Mouse (Mus musculus): ENCODE data around the gene Sumf2. TPM values are rescaled to one million over a fixed set of nuclear protein-coding genes. Genes with fewer than 3 reads are reported as not detected.
A peak's percentile ranks its signal among the peaks of the same experiment; 100 is the strongest.

Sumf2 gene
- total and polyA plus RNA-seq, 3 experiments, result 18.8 to 43.2 (median 35.4) TPM

DNA sequence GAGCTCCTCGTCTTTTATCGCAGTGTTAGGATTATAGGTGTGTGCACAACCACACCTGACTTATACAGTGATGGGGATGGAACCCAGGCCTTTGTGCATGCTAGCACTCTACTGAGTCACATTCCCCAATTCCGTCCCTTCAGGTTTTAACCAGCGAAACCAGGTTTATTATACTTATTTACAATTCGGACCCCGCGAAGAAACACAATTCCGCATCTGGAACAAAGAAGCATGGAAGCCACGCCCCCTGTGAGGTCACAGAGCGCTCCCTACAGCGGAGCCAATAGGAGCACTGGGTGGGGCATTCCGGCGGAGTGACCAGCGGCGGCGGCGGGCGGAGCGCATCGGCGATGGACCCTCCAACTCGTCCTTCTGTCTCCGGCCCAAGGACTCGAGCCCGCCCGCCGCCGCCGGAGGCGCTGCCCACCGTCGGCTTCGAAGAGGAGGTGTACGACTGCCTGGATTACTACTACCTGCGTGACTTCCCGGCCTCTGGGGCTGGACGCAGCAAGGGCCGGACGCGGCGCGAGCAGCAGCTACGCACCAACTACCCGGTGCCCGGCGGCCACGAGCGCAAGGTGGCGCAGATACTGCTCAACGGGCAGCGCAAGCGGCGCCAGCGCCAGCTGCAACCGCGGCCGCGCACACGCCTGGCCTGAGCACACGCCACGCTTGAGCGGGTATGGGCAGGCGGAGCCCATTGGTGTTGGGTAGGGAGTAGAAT, 61.6 kb downstream of the Sumf2 start, which contains the start of gene Nupr1l:
Gene Nupr1l, plus strand, starts transcription at position 299 of the 724 bp plus-strand sequence.
- peak; percentile 94 for DNase-seq

DNA sequence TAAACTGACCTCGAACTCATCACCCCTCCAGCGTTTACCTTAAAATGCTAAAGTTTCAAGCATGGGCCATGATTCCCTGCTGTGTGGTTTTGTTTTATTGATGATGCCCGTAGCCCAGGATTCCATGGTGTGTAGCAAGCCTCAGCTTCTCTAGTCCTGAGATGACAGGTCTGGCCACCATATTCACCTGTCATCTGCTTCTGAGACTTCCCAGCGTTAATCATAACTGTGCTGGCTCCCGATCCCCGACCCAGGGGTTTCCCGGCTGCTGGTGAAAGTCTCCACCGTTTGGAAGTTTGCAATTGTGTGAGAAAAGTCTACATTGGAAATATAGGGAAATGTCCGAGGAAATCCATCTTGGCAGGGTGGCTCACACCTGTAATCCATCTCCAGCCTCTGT, 62.4 kb downstream of the Sumf2 start:
- DNase-seq, result no peak

DNA sequence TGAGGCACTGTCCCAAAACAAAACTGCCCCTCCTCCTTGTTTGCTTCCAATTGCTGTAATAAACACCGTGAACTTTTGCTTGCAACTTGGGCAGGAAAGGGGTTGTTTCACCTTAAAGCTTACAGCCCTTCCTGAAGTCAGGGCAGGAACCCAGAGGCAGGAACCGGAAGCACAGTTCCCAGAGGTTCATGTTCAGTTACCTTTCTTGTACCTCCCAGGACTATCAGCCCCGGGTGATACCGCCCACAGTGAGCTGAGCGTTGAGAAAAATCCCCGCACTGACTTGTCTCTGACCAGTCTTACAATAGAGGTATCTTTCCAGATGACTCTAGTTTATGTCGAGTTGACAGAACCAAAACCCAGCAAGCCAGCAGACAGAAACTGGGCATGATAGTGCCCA, 62.8 kb downstream of the Sumf2 start:
- DNase-seq, result no peak

Other genes with a start within 250 kb of the Sumf2 start
- 1 to 10 TPM; 2.5 to 4.1 TPM for gene Zfp11, start 176.9 kb upstream of the Sumf2 start, total RNA-seq (2021)
- 0.89 and 0.94 TPM in 2 replicates for gene Zfp11, start 176.9 kb upstream of the Sumf2 start, polyA plus RNA-seq (2012; rRNA removed)
- under 1 TPM in 1 of 2 experiments, not detected in 1; 0.46 TPM for gene Sept14, start 138.5 kb upstream of the Sumf2 start, total RNA-seq (2021)
- gene Sept14, start 138.5 kb upstream of the Sumf2 start, polyA plus RNA-seq (2012; rRNA removed), result not detected in 2 replicates
- gene Mrps17, start 131.5 kb upstream of the Sumf2 start, total RNA-seq (2021), result 10 to 100 TPM; 88.0 to 94.4 TPM
- 52.1 and 61.4 TPM in 2 replicates for gene Mrps17, start 131.5 kb upstream of the Sumf2 start, polyA plus RNA-seq (2012; rRNA removed)
- gene Nipsnap2, start 121.9 kb upstream of the Sumf2 start, total RNA-seq (2021), result 100 to 1,000 TPM; 121 to 123 TPM
- gene Nipsnap2, start 121.9 kb upstream of the Sumf2 start, polyA plus RNA-seq (2012; rRNA removed), result 35.0 and 44.8 TPM in 2 replicates
- 10 to 100 TPM; 20.8 to 23.4 TPM for gene Psph, start 59.5 kb upstream of the Sumf2 start, total RNA-seq (2021)
- 48.7 and 49.3 TPM in 2 replicates for gene Psph, start 59.5 kb upstream of the Sumf2 start, polyA plus RNA-seq (2012; rRNA removed)
- gene Chchd2, start 40.5 kb downstream of the Sumf2 start, total RNA-seq (2021), result 1,000 to 10,000 TPM in 1 of 2 experiments, 100 to 1,000 TPM in 1; 641 to 1,175 TPM
- 3,805 and 4,399 TPM in 2 replicates for gene Chchd2, start 40.5 kb downstream of the Sumf2 start, polyA plus RNA-seq (2012; rRNA removed)
- 1 to 10 TPM; 2.1 to 2.3 TPM for gene Zbed5, start 48.7 kb downstream of the Sumf2 start, total RNA-seq (2021)
- 1.1 and 2.2 TPM in 2 replicates for gene Zbed5, start 48.7 kb downstream of the Sumf2 start, polyA plus RNA-seq (2012; rRNA removed)
- 1 to 10 TPM; 1.4 to 3.9 TPM for gene Phkg1, start 51.6 kb downstream of the Sumf2 start, total RNA-seq (2021)
- gene Phkg1, start 51.6 kb downstream of the Sumf2 start, polyA plus RNA-seq (2012; rRNA removed), result 1.2 and 2.6 TPM in 2 replicates
- 1 to 10 TPM; 2.8 to 4.4 TPM for gene Nupr1l, start 61.6 kb downstream of the Sumf2 start, total RNA-seq (2021)
- gene Nupr1l, start 61.6 kb downstream of the Sumf2 start, polyA plus RNA-seq (2012; rRNA removed), result 17.3 and 23.6 TPM in 2 replicates
- gene Vkorc1l1, start 95.0 kb downstream of the Sumf2 start, total RNA-seq (2021), result 10 to 100 TPM; 23.0 to 33.8 TPM
- gene Vkorc1l1, start 95.0 kb downstream of the Sumf2 start, polyA plus RNA-seq (2012; rRNA removed), result 9.8 and 10.4 TPM in 2 replicates
- gene Gusb, start 156.1 kb downstream of the Sumf2 start, total RNA-seq (2021), result 10 to 100 TPM; 42.6 to 57.1 TPM
- 35.4 and 41.9 TPM in 2 replicates for gene Gusb, start 156.1 kb downstream of the Sumf2 start, polyA plus RNA-seq (2012; rRNA removed)
- 100 to 1,000 TPM in 1 of 2 experiments, 10 to 100 TPM in 1; 92.5 to 106 TPM for gene Asl, start 182.3 kb downstream of the Sumf2 start, total RNA-seq (2021)
- 74.2 and 115 TPM in 2 replicates for gene Asl, start 182.3 kb downstream of the Sumf2 start, polyA plus RNA-seq (2012; rRNA removed)
- gene Crcp, start 182.3 kb downstream of the Sumf2 start, total RNA-seq (2021), result 10 to 100 TPM; 33.6 to 43.0 TPM
- 6.6 and 10.2 TPM in 2 replicates for gene Crcp, start 182.3 kb downstream of the Sumf2 start, polyA plus RNA-seq (2012; rRNA removed)
- gene Tpst1, start 226.3 kb downstream of the Sumf2 start, total RNA-seq (2021), result 10 to 100 TPM; 27.5 to 66.2 TPM
- gene Tpst1, start 226.3 kb downstream of the Sumf2 start, polyA plus RNA-seq (2012; rRNA removed), result 39.5 and 42.4 TPM in 2 replicates

All from adrenal gland, adult 2 months (tissue).